Mouse (Mus musculus) neural tube, embryonic 13.5 days (tissue): ENCODE data around the gene Atp5h. TPM values are rescaled to one million over a fixed set of nuclear protein-coding genes. Genes with fewer than 3 reads are reported as not detected.

Source experiments
- ATAC-seq: fragments of 200-750 bp; cut with Nextera tagmentation; 2 replicates; pipeline ENCODE4 v1.8.0; 2017; ENCODE audit warnings: low read depth, mild to moderate bottlenecking, moderate TSS enrichment, moderate library complexity
- H3K27ac ChIP-seq: fragments of 300-500 bp; sonication (generic); replicated peaks from 2 replicates; pipeline ENCODE4 v1.5.1; 2015; ENCODE audit warnings: moderate library complexity, mild to moderate bottlenecking, inconsistent platforms
- H3K27me3 ChIP-seq: fragments of 300-500 bp; sonication (generic); 2 replicates; pipeline ENCODE4 v1.6.1; 2015; ENCODE audit warnings: mild to moderate bottlenecking, inconsistent platforms
- H3K36me3 ChIP-seq: fragments of 300-500 bp; sonication (generic); 2 replicates; pipeline ENCODE4 v1.6.1; 2015; ENCODE audit warnings: mild to moderate bottlenecking, inconsistent platforms
- H3K4me1 ChIP-seq: fragments of 300-500 bp; sonication (generic); replicated peaks from 2 replicates; pipeline ENCODE4 v1.6.1; 2015; ENCODE audit warnings: inconsistent platforms
- H3K4me2 ChIP-seq: fragments of 300-500 bp; sonication (generic); 2 replicates; pipeline ENCODE4 v1.6.1; 2015; ENCODE audit warnings: inconsistent platforms, mild to moderate bottlenecking, moderate library complexity
- H3K4me3 ChIP-seq: fragments of 300-500 bp; sonication (generic); 2 replicates; pipeline ENCODE4 v1.5.1; 2015; ENCODE audit warnings: mild to moderate bottlenecking, inconsistent platforms
- H3K9ac ChIP-seq: fragments of 300-500 bp; sonication (generic); 2 replicates; pipeline ENCODE4 v1.6.1; 2015; ENCODE audit warnings: moderate library complexity, mild to moderate bottlenecking, inconsistent platforms
- H3K9me3 ChIP-seq: fragments of 300-500 bp; sonication (generic); 2 replicates; pipeline ENCODE4 v1.6.1; 2016; ENCODE audit warnings: inconsistent platforms
- WGBS: fragments of 180-500 bp; shearing (Covaris S2); methylation state at CpG from one replicate; pipeline ENCODE4 v1.1.7; 2015; 5-methylcytosine and 5-hydroxymethylcytosine counted together
- polyA plus RNA-seq: library from polyadenylated mRNA; unstranded; fragments of >200 nt; fragmentation: Nextera tagmentation; extraction: Ambion mirVana; gene quantifications from 2 replicates; pipeline ENCODE4 v1.2.1, GENCODE M21; 2015

Gene Atp5h
- polyA plus RNA-seq, 1 experiment from 2014 or later, result 1,025 TPM

GRCm38 (mm10) chr11:115420336-115421190 is 801 bp upstream of the Atp5h start:
- peak; percentile 76 for ATAC-seq
- WGBS, result 2% methylated on average over 36 of the region's 45 CpGs
- peak overlapping the region; percentile 88 for H3K27ac ChIP-seq
- H3K9me3 ChIP-seq, result no peaks in the 10 kb centered on the region
- H3K27me3 ChIP-seq, result no peaks in the 10 kb centered on the region
- peak overlapping the region; percentile 96 for H3K9ac ChIP-seq
- peaks cover 55% of the 10 kb centered on the region for H3K36me3 ChIP-seq
- peak overlapping the region; percentile 93 for H3K4me2 ChIP-seq
- peaks cover 40% of the 10 kb centered on the region for H3K4me1 ChIP-seq
- peak overlapping the region; percentile 92 for H3K4me3 ChIP-seq

- 36% methylated on average over 7 of the region's 7 CpGs for WGBS
- Histone ChIP-seq H3K27ac (peak overlapping the region; percentile 64), H3K4me2 (no peak overlapping the region), H3K9me3 (no peaks in the 10 kb centered on the region), H3K27me3 (no peaks in the 10 kb centered on the region), H3K9ac (peak overlapping the region; percentile 35; the same call in 1 of the 2 replicates), H3K36me3 (peaks cover 49% of the 10 kb centered on the region), H3K4me1 (peaks cover 74% of the 10 kb centered on the region), H3K4me3 (no peak overlapping the region)
- no peak for ATAC-seq
These were observed 10.2 kb downstream of the Atp5h start for GRCm38 (mm10) chr11:115409556-115409955.

GRCm38 (mm10) chr11:115408266-115408920 is 11.4 kb downstream of the Atp5h start:
- no peak for ATAC-seq
- H3K27ac ChIP-seq, result peak overlapping the region; percentile 64
- H3K36me3 ChIP-seq, result peaks cover 49% of the 10 kb centered on the region
- H3K27me3 ChIP-seq, result no peaks in the 10 kb centered on the region
- H3K9me3 ChIP-seq, result no peaks in the 10 kb centered on the region
- H3K4me2 ChIP-seq, result no peak overlapping the region
- H3K4me3 ChIP-seq, result no peak overlapping the region
- 71% methylated on average over 6 of the region's 6 CpGs for WGBS
- peaks cover 70% of the 10 kb centered on the region for H3K4me1 ChIP-seq
- 0 out of 2 replicates have a peak overlapping the region, but pooled peaks have one; percentile 26 for H3K9ac ChIP-seq

- Histone ChIP-seq H3K27ac (no peak overlapping the region), H3K36me3 (peaks cover 49% of the 10 kb centered on the region), H3K4me3 (no peak overlapping the region), H3K9ac (no peak overlapping the region), H3K4me1 (peaks cover 63% of the 10 kb centered on the region), H3K4me2 (no peak overlapping the region), H3K27me3 (no peaks in the 10 kb centered on the region), H3K9me3 (no peaks in the 10 kb centered on the region)
- 94% methylated on average over 17 of the region's 17 CpGs for WGBS
- no peak for ATAC-seq
These were observed 12.8 kb downstream of the Atp5h start for GRCm38 (mm10) chr11:115406858-115407401.

- Histone ChIP-seq H3K27me3 (no peaks in the 10 kb centered on the region), H3K4me1 (peaks cover 60% of the 10 kb centered on the region), H3K9me3 (no peaks in the 10 kb centered on the region)
These were observed 14.0 kb downstream of the Atp5h start for GRCm38 (mm10) chr11:115405723-115406122.

GRCm38 (mm10) chr11:115403338-115404124 is 16.2 kb downstream of the Atp5h start, which contains the start of gene Mrpl58:
Gene Mrpl58 (plus strand): TSS chr11:115403752.
- H3K4me2 ChIP-seq, result peak within 1 kb of the TSS; percentile 90
- ATAC-seq, result peak; percentile 91
- 3% methylated on average over 50 of the region's 50 CpGs for WGBS
- peaks cover 43% of the 10 kb centered on the region for H3K4me1 ChIP-seq
- no peaks in the 10 kb centered on the region for H3K9me3 ChIP-seq
- H3K36me3 ChIP-seq, result peaks cover 26% of the 10 kb centered on the region
- peak within 1 kb of the TSS; percentile 92 for H3K27ac ChIP-seq
- H3K27me3 ChIP-seq, result no peaks in the 10 kb centered on the region
- H3K4me3 ChIP-seq, result peak within 1 kb of the TSS; percentile 88
- H3K9ac ChIP-seq, result peak within 1 kb of the TSS; percentile 93

More at GRCm38 (mm10) chr11:115405723-115406122, 14.0 kb downstream of the Atp5h start:
- Histone ChIP-seq H3K4me2 (no peak overlapping the region), H3K9ac (no peak overlapping the region), H3K4me3 (no peak overlapping the region), H3K27ac (no peak overlapping the region), H3K36me3 (peaks cover 40% of the 10 kb centered on the region)
- 100% methylated on average over 6 of the region's 6 CpGs for WGBS
- no peak for ATAC-seq

- Histone ChIP-seq H3K9me3 (no peaks in the 10 kb centered on the region), H3K4me2 (0 out of 2 replicates have a peak overlapping the region, but pooled peaks have one; percentile 13), H3K4me3 (no peak overlapping the region), H3K9ac (no peak overlapping the region; the same call in 1 of the 2 replicates), H3K27ac (peak overlapping the region; percentile 72), H3K4me1 (peaks cover 35% of the 10 kb centered on the region), H3K36me3 (peaks cover 7% of the 10 kb centered on the region), H3K27me3 (no peaks in the 10 kb centered on the region)
- WGBS, result 45% methylated on average over 11 of the region's 11 CpGs
- no peak for ATAC-seq
These were observed 19.0 kb downstream of the Atp5h start for GRCm38 (mm10) chr11:115400630-115401391.

- Histone ChIP-seq H3K9me3 (no peaks in the 10 kb centered on the region), H3K4me2 (no peak overlapping the region), H3K4me1 (peaks cover 28% of the 10 kb centered on the region), H3K4me3 (no peak overlapping the region), H3K36me3 (peaks cover 14% of the 10 kb centered on the region), H3K27me3 (no peaks in the 10 kb centered on the region), H3K27ac (peak overlapping the region; percentile 72; the same call in 1 of the 2 replicates), H3K9ac (no peak overlapping the region; the same call in 1 of the 2 replicates)
- no peak for ATAC-seq
- WGBS, result 84% methylated on average over 3 of the region's 3 CpGs
These were observed 19.6 kb downstream of the Atp5h start for GRCm38 (mm10) chr11:115400126-115400525.

- Histone ChIP-seq H3K27ac (no peak overlapping the region), H3K4me1 (peaks cover 15% of the 10 kb centered on the region), H3K9me3 (no peaks in the 10 kb centered on the region), H3K4me3 (no peak overlapping the region), H3K36me3 (peaks cover 34% of the 10 kb centered on the region), H3K27me3 (no peaks in the 10 kb centered on the region), H3K4me2 (no peak overlapping the region), H3K9ac (no peak overlapping the region)
- WGBS, result 85% methylated on average over 7 of the region's 7 CpGs
- no peak for ATAC-seq
These were observed 21.7 kb downstream of the Atp5h start for GRCm38 (mm10) chr11:115398085-115398484.

- WGBS, result 64% methylated on average over 34 of the region's 34 CpGs
- H3K4me1 ChIP-seq, result no peaks in the 10 kb centered on the region
- H3K9me3 ChIP-seq, result no peaks in the 10 kb centered on the region
- H3K27me3 ChIP-seq, result no peaks in the 10 kb centered on the region
- ATAC-seq, result peak; percentile 50; the same call in 1 of the 2 replicates
- H3K36me3 ChIP-seq, result peaks cover 66% of the 10 kb centered on the region
- no peak overlapping the region for H3K4me2 ChIP-seq
- H3K4me3 ChIP-seq, result no peak overlapping the region
- 0 out of 2 replicates have a peak overlapping the region, but pooled peaks have one; percentile 17 for H3K9ac ChIP-seq
- no peak overlapping the region for H3K27ac ChIP-seq
These were observed 25.9 kb downstream of the Atp5h start for GRCm38 (mm10) chr11:115393721-115394325.
